Mouse (Mus musculus) neural tube, embryonic 14.5 days (tissue): ENCODE data around the gene Il17rb. TPM values are rescaled to one million over a fixed set of nuclear protein-coding genes. Genes with fewer than 3 reads are reported as not detected.

Experiments
- ATAC-seq: fragments of 200-750 bp; cut with Nextera tagmentation; 2 replicates; pipeline ENCODE4 v1.8.0; 2017; ENCODE audit warnings: low read depth, mild to moderate bottlenecking, moderate TSS enrichment, moderate library complexity
- H3K27ac ChIP-seq: fragments of 300-500 bp; sonication (generic); 2 replicates; pipeline ENCODE4 v1.5.1; 2014; ENCODE audit warnings: low read depth, mild to moderate bottlenecking, control low read depth, low read length, moderate library complexity, mixed read lengths
- H3K27me3 ChIP-seq: fragments of 300-500 bp; sonication (generic); 2 replicates; pipeline ENCODE4 v1.6.1; 2014; ENCODE audit warnings: low read length; ENCODE audit not compliant: control insufficient read depth, insufficient read depth
- H3K36me3 ChIP-seq: fragments of 300-500 bp; sonication (generic); 2 replicates; pipeline ENCODE4 v1.6.1; 2014; ENCODE audit warnings: low read length, mixed read lengths; ENCODE audit not compliant: control insufficient read depth, insufficient read depth
- H3K4me1 ChIP-seq: fragments of 300-500 bp; sonication (generic); 2 replicates; pipeline ENCODE4 v1.6.1; 2014; ENCODE audit warnings: low read length; ENCODE audit not compliant: control insufficient read depth, insufficient read depth
- H3K4me2 ChIP-seq: fragments of 300-500 bp; sonication (generic); 2 replicates; pipeline ENCODE4 v1.6.1; 2014; ENCODE audit warnings: mild to moderate bottlenecking, low read depth, low read length, control low read depth
- H3K4me3 ChIP-seq: fragments of 300-500 bp; sonication (generic); 2 replicates; pipeline ENCODE4 v1.5.1; 2014; ENCODE audit warnings: low read depth, low read length, control low read depth, mixed read lengths
- H3K9ac ChIP-seq: fragments of 300-500 bp; sonication (generic); replicated peaks from 2 replicates; pipeline ENCODE4 v1.6.1; 2014; ENCODE audit warnings: low read depth, mild to moderate bottlenecking, control low read depth, low read length, mixed read lengths
- H3K9me3 ChIP-seq: fragments of 300-500 bp; sonication (generic); 2 replicates; pipeline ENCODE4 v1.6.1; 2016; ENCODE audit warnings: low read length; ENCODE audit not compliant: control insufficient read depth
- WGBS: fragments of 180-500 bp; shearing (Covaris S2); extraction: QIAGEN DNeasy Blood & Tissue Kit; methylation state at CpG from one replicate; pipeline ENCODE4 v1.1.7; 2014; 5-methylcytosine and 5-hydroxymethylcytosine counted together
- polyA plus RNA-seq: library from polyadenylated mRNA; unstranded; fragments of >200 nt; fragmentation: Nextera tagmentation; extraction: Ambion mirVana; gene quantifications from 2 replicates; pipeline ENCODE4 v1.2.1, GENCODE M21; 2014

The Il17rb gene
- polyA plus RNA-seq, 1 experiment from 2014 or later: 1.6 TPM

GRCm38 (mm10) chr14:30043356-30043940, 34.8 kb upstream of the Il17rb start:
- Histone ChIP-seq H3K27me3 (no peaks in the 10 kb centered on the region), H3K9ac (no peak overlapping the region), H3K36me3 (no peaks in the 10 kb centered on the region), H3K4me3 (no peak overlapping the region), H3K27ac (no peak overlapping the region), H3K4me2 (no peak overlapping the region), H3K4me1 (no peaks in the 10 kb centered on the region), H3K9me3 (no peaks in the 10 kb centered on the region)
- 89% methylated on average over 7 of the region's 7 CpGs for WGBS
- no peak for ATAC-seq

- Histone ChIP-seq H3K36me3 (no peaks in the 10 kb centered on the region), H3K27me3 (no peaks in the 10 kb centered on the region), H3K4me2 (no peak overlapping the region), H3K27ac (no peak overlapping the region), H3K4me3 (no peak overlapping the region), H3K9me3 (no peaks in the 10 kb centered on the region), H3K9ac (no peak overlapping the region), H3K4me1 (no peaks in the 10 kb centered on the region)
- WGBS: 81% methylated on average over 9 of the region's 9 CpGs
- no peak for ATAC-seq
Measured at GRCm38 (mm10) chr14:30041836-30042235, 33.1 kb upstream of the Il17rb start.

GRCm38 (mm10) chr14:30039413-30039812, 30.7 kb upstream of the Il17rb start:
- Histone ChIP-seq H3K27ac (no peak overlapping the region), H3K4me3 (no peak overlapping the region), H3K4me2 (no peak overlapping the region), H3K9ac (no peak overlapping the region), H3K27me3 (no peaks in the 10 kb centered on the region), H3K9me3 (no peaks in the 10 kb centered on the region), H3K36me3 (no peaks in the 10 kb centered on the region), H3K4me1 (no peaks in the 10 kb centered on the region)
- ATAC-seq: no peak
- 90% methylated on average over 4 of the region's 4 CpGs for WGBS

GRCm38 (mm10) chr14:30038431-30038830, 29.7 kb upstream of the Il17rb start:
- no peaks in the 10 kb centered on the region for H3K9me3 ChIP-seq
- H3K27me3 ChIP-seq: no peaks in the 10 kb centered on the region
- no peak for ATAC-seq
- H3K4me2 ChIP-seq: no peak overlapping the region
- no peak overlapping the region for H3K4me3 ChIP-seq
- H3K36me3 ChIP-seq: no peaks in the 10 kb centered on the region
- no peaks in the 10 kb centered on the region for H3K4me1 ChIP-seq
- H3K27ac ChIP-seq: no peak overlapping the region
- WGBS: 91% methylated on average over 18 of the region's 18 CpGs
- no peak overlapping the region for H3K9ac ChIP-seq

GRCm38 (mm10) chr14:30033405-30033804, 24.7 kb upstream of the Il17rb start:
- Histone ChIP-seq H3K27ac (no peak overlapping the region), H3K4me2 (no peak overlapping the region), H3K9me3 (no peaks in the 10 kb centered on the region), H3K9ac (no peak overlapping the region), H3K4me1 (no peaks in the 10 kb centered on the region), H3K4me3 (no peak overlapping the region), H3K27me3 (no peaks in the 10 kb centered on the region), H3K36me3 (no peaks in the 10 kb centered on the region)
- 61% methylated on average over 8 of the region's 8 CpGs for WGBS
- ATAC-seq: no peak

GRCm38 (mm10) chr14:30027378-30027777, 18.7 kb upstream of the Il17rb start:
- no peaks in the 10 kb centered on the region for H3K27me3 ChIP-seq
- no peaks in the 10 kb centered on the region for H3K36me3 ChIP-seq
- WGBS: 51% methylated on average over 2 of the region's 2 CpGs
- no peaks in the 10 kb centered on the region for H3K9me3 ChIP-seq
- no peak for ATAC-seq
- no peaks in the 10 kb centered on the region for H3K4me1 ChIP-seq
- H3K9ac ChIP-seq: no peak overlapping the region
- H3K4me3 ChIP-seq: no peak overlapping the region
- H3K27ac ChIP-seq: no peak overlapping the region
- no peak overlapping the region for H3K4me2 ChIP-seq

- Histone ChIP-seq H3K27ac (no peak overlapping the region), H3K9me3 (no peaks in the 10 kb centered on the region), H3K4me3 (no peak overlapping the region), H3K36me3 (no peaks in the 10 kb centered on the region), H3K4me1 (no peaks in the 10 kb centered on the region), H3K4me2 (no peak overlapping the region), H3K27me3 (no peaks in the 10 kb centered on the region), H3K9ac (no peak overlapping the region)
- ATAC-seq: no peak
- 66% methylated on average over 7 of the region's 7 CpGs for WGBS
Measured at GRCm38 (mm10) chr14:30024387-30024786, 15.7 kb upstream of the Il17rb start.

- H3K27ac ChIP-seq: no peak overlapping the region
- no peak overlapping the region for H3K4me3 ChIP-seq
- no peak overlapping the region for H3K4me2 ChIP-seq
- no peaks in the 10 kb centered on the region for H3K36me3 ChIP-seq
- no peaks in the 10 kb centered on the region for H3K4me1 ChIP-seq
- no peaks in the 10 kb centered on the region for H3K9me3 ChIP-seq
- ATAC-seq: no peak
- 94% methylated on average over 6 of the region's 6 CpGs for WGBS
- no peaks in the 10 kb centered on the region for H3K27me3 ChIP-seq
- no peak overlapping the region for H3K9ac ChIP-seq
Measured at GRCm38 (mm10) chr14:30022471-30022870, 13.8 kb upstream of the Il17rb start.

- no peak overlapping the region for H3K27ac ChIP-seq
- no peaks in the 10 kb centered on the region for H3K4me1 ChIP-seq
- H3K9me3 ChIP-seq: no peaks in the 10 kb centered on the region
- no peaks in the 10 kb centered on the region for H3K36me3 ChIP-seq
- no peak overlapping the region for H3K9ac ChIP-seq
- no peak overlapping the region for H3K4me3 ChIP-seq
- no peaks in the 10 kb centered on the region for H3K27me3 ChIP-seq
- no peak overlapping the region for H3K4me2 ChIP-seq
- WGBS: 51% methylated on average over 9 of the region's 9 CpGs
- ATAC-seq: no peak
Measured at GRCm38 (mm10) chr14:30019792-30020575, 11.3 kb upstream of the Il17rb start.
